Mouse (Mus musculus): ENCODE measurements at regions not wholly inside any gene's neighbourhood (a gene's known extent, or its start where the extent isn't known, plus 50 kb on each side); places are given as distances from the start of the nearest gene placed in this dataset.

DNA sequence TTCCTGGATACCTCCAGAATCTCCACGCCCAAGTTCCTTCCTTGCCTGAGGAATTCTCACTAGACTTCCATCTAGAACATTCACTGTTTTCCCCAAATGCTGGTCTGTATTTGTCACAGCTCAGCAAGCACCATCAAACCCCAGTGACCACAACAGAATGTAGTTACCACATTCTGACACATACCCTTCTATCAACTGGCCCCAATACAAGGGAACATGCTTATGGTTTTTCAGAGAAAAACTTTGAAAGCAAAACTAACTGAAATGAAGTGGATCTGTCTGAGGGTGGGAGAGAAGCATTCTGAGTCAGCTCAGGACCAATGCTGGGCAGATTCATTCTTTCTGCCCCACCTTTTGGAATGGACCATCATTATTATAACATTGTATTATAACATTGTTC is 110.9 kb upstream of the Tbl1xr1 start:
- no peak for DNase-seq (ENCODE audit: low spot score)

DNA sequence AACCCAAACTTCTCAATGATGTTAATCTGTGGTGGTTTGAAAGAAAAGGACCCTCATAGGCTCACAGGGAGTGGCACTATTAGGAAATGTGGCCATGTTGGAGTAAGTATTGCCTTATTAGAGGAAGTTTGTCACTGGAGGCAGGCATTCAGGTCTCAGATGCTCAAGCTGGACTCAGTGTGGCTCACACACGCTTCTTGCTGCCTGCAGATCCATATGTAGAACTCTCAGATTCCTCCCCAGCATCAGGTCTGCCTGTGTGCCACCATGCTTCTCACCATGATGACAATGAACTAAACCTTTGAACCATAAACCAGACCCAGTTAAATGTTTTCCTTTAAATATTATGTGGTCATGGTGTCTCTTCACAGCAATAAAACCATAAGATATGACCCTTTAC is 104.7 kb upstream of the Tbl1xr1 start:
- DNase-seq (ENCODE audit: low spot score), result no peak

- DNase-seq (ENCODE audit: low spot score), result no peak
Measured at GRCm38 (mm10) chr3:21973153-21973552, 103.3 kb upstream of the Tbl1xr1 start.

DNA sequence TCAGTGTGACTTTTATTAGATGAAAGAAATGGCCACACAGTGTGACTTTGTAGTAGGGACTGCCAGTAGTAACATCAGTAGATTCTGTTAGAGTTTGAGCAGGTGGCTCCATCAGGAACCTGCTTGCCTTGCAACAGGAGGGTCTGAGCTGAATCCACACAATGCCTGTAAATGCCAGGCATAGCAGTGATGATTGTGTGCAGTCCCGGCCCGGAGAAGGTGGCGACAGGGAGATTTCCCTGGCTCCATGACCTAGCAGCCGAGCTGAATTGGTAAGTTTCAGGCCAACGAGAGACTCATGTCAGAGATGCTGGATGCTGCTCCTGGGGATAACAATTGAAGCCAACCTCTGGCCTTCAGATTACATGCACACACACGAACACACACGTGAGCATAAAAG is 102.8 kb upstream of the Tbl1xr1 start:
- DNase-seq (ENCODE audit: low spot score), result no peak

DNA sequence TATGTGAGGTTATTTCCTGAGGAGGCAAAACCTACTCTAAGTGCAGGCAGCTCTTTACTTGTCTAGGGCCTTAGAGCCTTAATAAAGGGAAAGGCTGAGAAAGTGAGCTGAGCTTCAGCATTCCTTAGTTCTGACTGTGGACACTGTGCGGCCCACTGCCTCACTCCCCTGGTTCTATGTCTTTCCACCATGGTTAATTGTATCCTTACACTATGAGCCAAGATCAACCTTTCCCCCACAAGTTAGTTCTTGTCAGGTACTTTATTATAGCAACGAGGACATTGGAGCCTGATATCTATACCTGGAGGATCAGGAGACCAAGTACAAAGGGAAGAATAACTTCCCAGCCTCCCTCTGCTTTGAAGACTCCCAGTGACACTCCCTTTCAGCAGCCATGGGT is 101.7 kb upstream of the Tbl1xr1 start:
- DNase-seq (ENCODE audit: low spot score), result no peak

GRCm38 (mm10) chr3:21977775-21978174 is 98.7 kb upstream of the Tbl1xr1 start:
- DNase-seq (ENCODE audit: low spot score), result no peak

DNA sequence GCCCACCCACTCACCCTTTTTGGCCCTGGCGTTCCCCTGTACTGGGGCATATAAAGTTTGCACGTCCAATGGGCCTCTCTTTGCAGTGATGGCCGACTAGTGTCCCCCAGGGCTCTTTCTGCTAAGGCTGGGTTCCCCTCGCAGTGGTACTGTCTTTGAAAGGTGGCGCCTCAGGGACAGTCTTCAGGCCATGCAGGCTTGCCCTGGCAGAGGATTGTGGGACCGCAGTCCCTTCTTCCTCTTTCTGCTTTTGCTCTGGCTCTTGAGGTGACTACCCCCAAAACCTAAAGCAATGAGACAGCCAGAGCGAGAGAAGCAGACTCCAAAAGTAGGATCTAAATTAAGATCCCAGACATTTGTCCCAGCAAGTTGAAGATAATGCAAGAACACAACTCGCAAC is 93.5 kb upstream of the Tbl1xr1 start:
- DNase-seq (ENCODE audit: low spot score), result no peak

- no peak for DNase-seq (ENCODE audit: low spot score)
Measured at GRCm38 (mm10) chr3:21983993-21984725, 92.3 kb upstream of the Tbl1xr1 start.

GRCm38 (mm10) chr3:21984807-21985206 is 91.6 kb upstream of the Tbl1xr1 start:
- no peak for DNase-seq (ENCODE audit: low spot score)

DNA sequence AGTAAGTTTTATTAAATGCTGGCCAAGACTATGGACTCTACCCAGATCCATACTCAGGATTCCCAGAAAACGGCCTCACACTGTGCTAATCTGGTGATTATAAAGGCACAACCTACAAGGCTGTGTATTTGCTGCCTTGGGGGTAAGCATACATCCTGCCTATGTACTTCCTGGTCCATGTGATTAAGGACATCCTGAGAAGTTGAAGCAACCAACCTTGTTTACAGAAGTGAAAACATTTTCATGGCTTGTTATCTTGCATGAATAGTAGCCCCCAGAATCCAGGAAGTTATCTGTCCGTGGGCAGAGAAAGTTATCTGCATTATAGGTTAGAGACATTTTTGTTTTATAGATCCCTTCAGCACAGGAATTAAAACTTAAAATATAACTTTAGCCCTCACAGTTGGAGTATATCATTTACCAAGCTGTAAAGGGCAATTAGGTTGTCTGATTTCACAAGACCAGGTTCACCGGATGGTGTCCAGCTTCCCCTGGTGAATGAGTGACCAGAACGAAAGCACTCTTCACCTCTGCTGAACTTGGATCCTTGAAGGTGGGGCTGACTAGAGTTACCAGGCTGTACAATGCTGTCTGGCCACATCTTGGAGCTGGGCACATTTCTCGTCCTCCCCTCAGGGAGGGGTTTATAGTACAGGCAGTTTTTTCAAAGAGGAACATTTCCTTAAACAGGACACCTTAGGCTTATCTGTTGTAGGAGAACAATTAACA is 90.1 kb upstream of the Tbl1xr1 start:
- no peak for DNase-seq (ENCODE audit: low spot score)

DNA sequence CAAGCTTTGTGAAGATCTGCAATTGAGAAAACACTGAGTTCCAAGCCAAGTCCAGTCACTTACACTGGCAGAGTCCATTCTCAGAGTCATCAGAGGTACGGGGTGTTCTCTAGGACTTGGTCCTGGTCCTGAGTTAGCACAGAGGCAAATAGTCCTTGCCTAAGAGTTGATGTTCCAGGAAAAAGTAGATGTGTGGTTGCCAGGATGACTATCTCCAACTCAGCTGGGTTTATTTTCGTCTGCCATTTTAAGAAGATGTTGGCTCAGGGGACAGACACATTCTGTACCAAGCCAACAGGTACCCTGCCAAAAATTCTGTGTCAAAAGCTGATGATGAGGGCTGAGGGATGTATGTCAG is 89.6 kb upstream of the Tbl1xr1 start:
- no peak for DNase-seq (ENCODE audit: low spot score)

DNA sequence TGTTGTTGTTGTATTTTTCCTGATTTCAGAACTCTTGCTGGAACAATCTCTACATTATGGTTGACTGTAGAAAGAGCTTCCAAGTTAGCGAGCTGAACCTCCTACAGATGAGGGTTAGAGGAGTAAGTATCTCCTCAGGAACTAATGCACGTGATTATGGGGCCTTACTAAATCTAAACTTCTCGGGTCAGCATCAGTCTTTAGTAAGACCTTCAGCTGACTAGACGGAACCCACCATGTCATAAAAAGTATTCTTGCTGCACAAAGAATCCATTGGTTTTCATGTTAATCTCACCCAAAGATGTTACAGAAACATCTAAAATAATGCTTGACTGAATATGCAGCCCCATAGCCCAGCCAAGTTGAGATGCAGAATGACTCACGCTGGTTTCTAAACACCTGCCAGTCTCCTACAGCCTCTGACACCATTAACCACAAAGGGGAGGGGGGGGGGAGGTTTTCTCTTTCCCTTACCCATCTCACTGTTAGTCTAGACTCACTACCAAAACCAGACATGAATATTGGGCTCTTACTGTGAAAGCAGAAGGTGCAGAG is 88.9 kb upstream of the Tbl1xr1 start:
- no peak for DNase-seq (ENCODE audit: low spot score)

- peak; percentile 24 for DNase-seq (ENCODE audit: low spot score)
Measured at GRCm38 (mm10) chr3:21988010-21988531, 88.4 kb upstream of the Tbl1xr1 start.

GRCm38 (mm10) chr3:21990526-21990925 is 85.9 kb upstream of the Tbl1xr1 start:
- no peak for DNase-seq (ENCODE audit: low spot score)

DNA sequence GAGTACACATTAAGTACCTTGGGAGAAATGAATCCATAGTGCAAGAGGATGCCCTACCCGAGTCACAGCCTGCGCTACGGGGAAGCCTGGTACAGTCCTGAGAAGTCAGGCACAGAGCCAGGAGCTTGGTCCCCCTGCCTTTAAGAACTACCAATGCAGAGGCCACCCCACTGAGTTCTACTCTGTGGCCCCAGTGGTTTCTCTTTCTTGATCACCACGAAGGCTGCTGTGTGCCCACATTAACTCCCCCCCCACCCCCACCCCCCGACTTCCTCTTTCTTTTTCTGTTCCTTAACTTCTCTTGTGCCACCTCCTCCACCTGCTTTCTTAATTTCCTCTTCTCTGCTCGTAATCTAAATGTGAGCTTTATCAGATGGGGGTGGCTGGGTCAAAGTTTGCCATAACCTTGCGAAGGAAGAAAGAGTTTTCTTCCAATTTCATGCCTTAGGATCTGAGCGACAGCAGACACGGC is 84.7 kb upstream of the Tbl1xr1 start:
- DNase-seq (ENCODE audit: low spot score), result no peak

DNA sequence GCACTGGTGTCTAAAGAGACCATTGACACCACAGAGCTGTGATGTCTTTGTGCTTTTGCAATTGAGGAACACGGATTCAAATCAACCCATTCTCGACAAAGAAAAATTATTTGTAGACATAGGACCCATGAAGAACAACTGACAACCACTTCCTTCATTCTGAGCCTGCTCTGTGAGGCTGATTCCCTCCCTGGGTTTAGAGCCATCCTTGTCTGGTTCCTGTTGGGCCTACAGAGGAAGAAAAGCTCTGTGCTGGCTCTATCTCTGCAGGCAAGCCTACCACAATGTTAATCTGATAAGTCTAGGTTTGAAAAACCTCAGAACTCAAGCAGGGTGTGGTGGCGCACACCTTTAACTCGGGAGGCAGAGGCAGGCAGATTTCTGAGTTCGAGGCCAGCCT is 84.2 kb upstream of the Tbl1xr1 start:
- no peak for DNase-seq (ENCODE audit: low spot score)

DNA sequence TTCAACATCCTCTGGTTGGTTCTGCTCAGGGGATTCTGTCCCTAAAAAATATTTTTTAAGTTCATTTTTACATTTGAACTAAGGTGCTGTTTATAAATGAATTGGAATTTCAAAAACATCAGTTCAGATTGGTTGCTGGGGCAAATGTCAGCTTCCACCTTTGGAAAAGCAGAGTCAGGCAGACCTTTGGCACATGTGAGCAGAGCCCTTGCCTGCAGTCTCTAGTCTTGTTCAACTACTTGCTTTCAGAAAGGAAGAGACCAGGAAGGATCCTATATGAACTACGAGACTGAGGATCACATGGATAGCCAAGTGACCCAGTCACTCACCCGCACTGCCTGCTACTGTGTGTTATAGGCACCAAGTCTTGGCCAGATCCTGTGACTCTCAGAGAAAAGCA is 82.5 kb upstream of the Tbl1xr1 start:
- no peak for DNase-seq (ENCODE audit: low spot score)

DNA sequence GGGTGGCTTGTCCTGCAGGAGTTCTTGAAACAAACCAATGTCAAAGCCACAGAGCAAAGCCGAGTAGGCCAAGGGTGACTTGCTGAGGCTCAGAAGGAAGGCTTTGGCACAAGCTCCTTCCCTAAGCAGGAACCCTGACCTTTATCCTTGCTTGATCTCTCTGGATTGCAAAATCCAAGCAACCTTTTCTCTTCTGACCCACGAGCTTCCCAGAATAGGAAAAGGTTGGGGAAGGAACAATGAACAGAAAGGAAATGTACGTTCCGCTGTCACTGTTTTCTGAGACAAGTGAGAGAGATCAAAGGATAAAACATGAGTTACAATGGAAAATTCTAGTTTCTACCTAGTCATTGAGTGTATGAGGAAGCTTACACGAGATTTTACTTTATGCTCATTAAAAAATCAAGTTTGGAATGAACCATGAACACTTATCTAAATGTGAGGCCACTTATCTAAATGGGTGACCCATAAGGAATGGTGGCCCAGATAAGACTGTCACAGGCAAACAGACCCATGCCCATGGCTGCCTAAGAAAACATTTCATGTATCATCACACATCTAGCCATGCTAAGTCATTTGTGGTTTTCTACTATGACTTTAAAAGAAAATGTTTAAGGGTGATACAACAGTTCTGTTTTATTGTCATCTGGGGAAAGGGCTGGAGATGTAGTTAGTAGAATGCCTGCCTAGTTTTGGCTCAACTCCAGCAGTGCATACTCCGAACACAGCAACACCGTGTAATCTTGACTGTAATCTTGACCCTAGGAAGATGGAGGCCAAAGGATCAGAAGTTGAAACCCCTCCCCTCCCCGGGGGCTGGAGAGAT is 80.7 kb upstream of the Tbl1xr1 start:
- DNase-seq (ENCODE audit: low spot score), result no peak

DNA sequence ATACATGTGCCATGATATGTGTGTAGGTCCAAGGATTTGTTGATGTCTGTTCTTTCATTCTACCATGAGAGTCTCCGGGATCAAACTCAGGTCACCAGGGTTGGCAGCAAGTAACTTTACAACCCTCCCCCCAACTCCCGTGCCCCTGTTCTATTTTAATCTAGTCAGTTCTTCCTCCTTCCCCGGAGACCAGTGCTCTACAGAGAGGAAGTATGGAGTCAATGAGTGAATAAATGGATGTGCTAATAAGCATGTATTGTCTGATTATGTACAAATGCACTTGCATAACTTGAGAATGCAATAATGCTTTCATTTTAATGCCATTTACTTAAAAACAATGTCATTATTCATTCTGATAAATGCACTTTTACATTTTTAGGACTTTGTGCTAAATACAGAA is 79.1 kb upstream of the Tbl1xr1 start:
- DNase-seq (ENCODE audit: low spot score), result no peak

DNA sequence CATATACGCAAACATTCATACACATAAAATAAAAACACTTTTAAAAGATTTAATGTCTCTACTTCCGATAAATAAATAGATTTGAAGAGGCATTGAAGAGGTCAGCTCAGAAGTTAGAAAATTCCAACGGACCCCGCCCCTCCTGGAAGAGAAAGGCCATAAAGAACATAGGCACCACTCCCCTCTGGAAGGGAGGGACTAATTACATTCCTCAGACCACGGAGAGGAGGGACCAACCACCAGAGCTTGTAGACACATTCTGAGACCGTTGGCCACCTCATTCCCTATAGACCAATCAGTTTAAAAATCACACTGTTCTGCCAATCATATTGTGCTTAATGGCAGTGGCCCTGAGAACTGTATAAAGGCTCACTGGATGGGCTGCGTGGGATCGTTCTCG is 71.0 kb upstream of the Tbl1xr1 start:
- no peak for DNase-seq (ENCODE audit: low spot score)

GRCm38 (mm10) chr3:22006113-22006512 is 70.3 kb upstream of the Tbl1xr1 start:
- DNase-seq (ENCODE audit: low spot score), result no peak

GRCm38 (mm10) chr3:22006651-22007050 is 69.8 kb upstream of the Tbl1xr1 start:
- no peak for DNase-seq (ENCODE audit: low spot score)

All from left cerebral cortex, adult 11 months (tissue).